Mouse (Mus musculus) embryonic facial prominence, embryonic 14.5 days (tissue): Measurements from ENCODE around the gene Casr. TPM values are rescaled to one million over a fixed set of nuclear protein-coding genes. Genes with fewer than 3 reads are reported as not detected.

ENCODE experiments used
- ATAC-seq: fragments of 200-750 bp; cut with Nextera tagmentation; 2 replicates; pipeline ENCODE4 v1.8.0; 2017; ENCODE audit warnings: low read depth, moderate number of reproducible peaks, moderate TSS enrichment
- DNase-seq: peaks from one replicate; pipeline ENCODE4 v3.0.0-alpha.2; 2015; ENCODE audit warnings: low spot score
- H3K27ac ChIP-seq: fragments of 300-500 bp; sonication (generic); replicated peaks from 2 replicates; pipeline ENCODE4 v1.5.1; 2014; ENCODE audit warnings: low read depth, mild to moderate bottlenecking, low read length, moderate library complexity
- H3K27me3 ChIP-seq: fragments of 300-500 bp; sonication (generic); replicated peaks from 2 replicates; pipeline ENCODE4 v1.6.1; 2014; ENCODE audit warnings: low read length; ENCODE audit not compliant: control insufficient read depth, insufficient read depth
- H3K36me3 ChIP-seq: fragments of 300-500 bp; sonication (generic); 2 replicates; pipeline ENCODE4 v1.6.1; 2014; ENCODE audit warnings: low read length, mixed read lengths; ENCODE audit not compliant: control insufficient read depth, insufficient read depth
- H3K4me1 ChIP-seq: fragments of 300-500 bp; sonication (generic); 2 replicates; pipeline ENCODE4 v1.6.1; 2014; ENCODE audit warnings: antibody characterized with exemption, low read length; ENCODE audit not compliant: control insufficient read depth, insufficient read depth
- H3K4me2 ChIP-seq: fragments of 300-500 bp; sonication (generic); 2 replicates; pipeline ENCODE4 v1.6.1; 2014; ENCODE audit warnings: low read depth, mild to moderate bottlenecking, low read length, moderate library complexity, mixed read lengths
- H3K4me3 ChIP-seq: fragments of 300-500 bp; sonication (generic); 2 replicates; pipeline ENCODE4 v1.5.1; 2014; ENCODE audit warnings: low read depth, mild to moderate bottlenecking, low read length
- H3K9ac ChIP-seq: fragments of 300-500 bp; sonication (generic); 2 replicates; pipeline ENCODE4 v1.6.1; 2014; ENCODE audit warnings: low read depth, mild to moderate bottlenecking, low read length, moderate library complexity, mixed read lengths
- H3K9me3 ChIP-seq: fragments of 300-500 bp; sonication (generic); 2 replicates; pipeline ENCODE4 v1.6.1; 2016; ENCODE audit warnings: low read length; ENCODE audit not compliant: control insufficient read depth
- WGBS: fragments of 180-500 bp; shearing (Covaris S2); extraction: QIAGEN DNeasy Blood & Tissue Kit; methylation state at CpG from one replicate; pipeline ENCODE4 v1.1.7; 2014; 5-methylcytosine and 5-hydroxymethylcytosine counted together
- polyA plus RNA-seq: library from polyadenylated mRNA; unstranded; fragments of >200 nt; fragmentation: Nextera tagmentation; extraction: Ambion mirVana; gene quantifications from 2 replicates; pipeline ENCODE4 v1.2.1, GENCODE M21; 2014

Gene Casr
- polyA plus RNA-seq, 1 experiment from 2014 or later = 0.35 TPM

- H3K36me3 ChIP-seq = no peaks in the 10 kb centered on the region
- H3K4me1 ChIP-seq = peaks cover 8% of the 10 kb centered on the region; the same call in 1 of the 2 replicates
- peaks cover 19% of the 10 kb centered on the region for H3K27me3 ChIP-seq
- no peak overlapping the region for H3K4me2 ChIP-seq
- ATAC-seq = no peak
- DNase-seq = no peak
- no peak overlapping the region for H3K9ac ChIP-seq
- no peak overlapping the region for H3K4me3 ChIP-seq
- 86% methylated on average over 6 of the region's 6 CpGs for WGBS
- no peak overlapping the region for H3K27ac ChIP-seq
- no peaks in the 10 kb centered on the region for H3K9me3 ChIP-seq
Measured at GRCm38 (mm10) chr16:36559573-36559972, 2.4 kb downstream of the Casr start.

GRCm38 (mm10) chr16:36555672-36556165, 6.2 kb downstream of the Casr start:
- no peak for ATAC-seq
- H3K9me3 ChIP-seq = peaks cover 7% of the 10 kb centered on the region; the same call in 1 of the 2 replicates
- WGBS = 64% methylated on average over 10 of the region's 10 CpGs

GRCm38 (mm10) chr16:36553624-36554023, 8.3 kb downstream of the Casr start:
- H3K9me3 ChIP-seq = peaks cover 7% of the 10 kb centered on the region; the same call in 1 of the 2 replicates
- 92% methylated on average over 3 of the region's 3 CpGs for WGBS
- H3K27me3 ChIP-seq = no peaks in the 10 kb centered on the region
- no peak overlapping the region for H3K4me3 ChIP-seq
- H3K27ac ChIP-seq = no peak overlapping the region
- no peaks in the 10 kb centered on the region for H3K36me3 ChIP-seq
- no peaks in the 10 kb centered on the region for H3K4me1 ChIP-seq
- ATAC-seq (no peak), DNase-seq (no peak)
- no peak overlapping the region for H3K9ac ChIP-seq
- H3K4me2 ChIP-seq = no peak overlapping the region

More at GRCm38 (mm10) chr16:36555672-36556165, 6.2 kb downstream of the Casr start:
- Histone ChIP-seq H3K4me1 (0 out of 2 replicates have a peak, but pooled peaks cover 4% of the 10 kb centered on the region), H3K4me3 (no peak overlapping the region), H3K4me2 (no peak overlapping the region), H3K27me3 (peaks cover 3% of the 10 kb centered on the region; the same call in 1 of the 2 replicates), H3K27ac (no peak overlapping the region), H3K9ac (no peak overlapping the region), H3K36me3 (no peaks in the 10 kb centered on the region)
- DNase-seq = no peak

- DNase-seq (no peak), ATAC-seq (no peak)
- 77% methylated on average over 4 of the region's 4 CpGs for WGBS
- Histone ChIP-seq H3K4me3 (no peak overlapping the region), H3K27ac (no peak overlapping the region), H3K36me3 (no peaks in the 10 kb centered on the region), H3K9me3 (no peaks in the 10 kb centered on the region), H3K27me3 (no peaks in the 10 kb centered on the region), H3K4me2 (no peak overlapping the region), H3K4me1 (no peaks in the 10 kb centered on the region), H3K9ac (no peak overlapping the region)
Measured at GRCm38 (mm10) chr16:36545333-36545732, 16.6 kb downstream of the Casr start.

- H3K4me1 ChIP-seq = no peaks in the 10 kb centered on the region
- H3K4me2 ChIP-seq = no peak overlapping the region
- H3K36me3 ChIP-seq = no peaks in the 10 kb centered on the region
- H3K27ac ChIP-seq = no peak overlapping the region
- no peaks in the 10 kb centered on the region for H3K9me3 ChIP-seq
- no peak for DNase-seq
- H3K4me3 ChIP-seq = no peak overlapping the region
- H3K9ac ChIP-seq = no peak overlapping the region
- H3K27me3 ChIP-seq = no peaks in the 10 kb centered on the region
- WGBS = 87% methylated on average over 3 of the region's 3 CpGs
- no peak for ATAC-seq
Measured at GRCm38 (mm10) chr16:36543091-36543490, 18.9 kb downstream of the Casr start.

GRCm38 (mm10) chr16:36540834-36541233, 21.1 kb downstream of the Casr start:
- Histone ChIP-seq H3K4me3 (no peak overlapping the region), H3K4me2 (no peak overlapping the region), H3K27ac (no peak overlapping the region), H3K4me1 (no peaks in the 10 kb centered on the region), H3K9me3 (no peaks in the 10 kb centered on the region), H3K36me3 (no peaks in the 10 kb centered on the region), H3K9ac (no peak overlapping the region), H3K27me3 (no peaks in the 10 kb centered on the region)
- peak; percentile 44; the same call in 1 of the 2 replicates for ATAC-seq
- no peak for DNase-seq
- WGBS = 68% methylated on average over 6 of the region's 6 CpGs

GRCm38 (mm10) chr16:36532981-36533687, 28.8 kb downstream of the Casr start:
- Histone ChIP-seq H3K4me1 (no peaks in the 10 kb centered on the region; the same call in 1 of the 2 replicates), H3K9me3 (no peaks in the 10 kb centered on the region), H3K36me3 (no peaks in the 10 kb centered on the region), H3K4me3 (no peak overlapping the region), H3K4me2 (no peak overlapping the region), H3K9ac (no peak overlapping the region), H3K27me3 (no peaks in the 10 kb centered on the region), H3K27ac (no peak overlapping the region)
- no peak for DNase-seq
- no peak for ATAC-seq
- WGBS = 61% methylated on average over 11 of the region's 11 CpGs

- Histone ChIP-seq H3K9ac (no peak overlapping the region), H3K27ac (0 out of 2 replicates have a peak overlapping the region, but pooled peaks have one; percentile 44)
Measured at GRCm38 (mm10) chr16:36532046-36532445, 29.9 kb downstream of the Casr start.

More at GRCm38 (mm10) chr16:36532046-36532445, 29.9 kb downstream of the Casr start:
- Histone ChIP-seq H3K9me3 (no peaks in the 10 kb centered on the region), H3K4me2 (no peak overlapping the region), H3K36me3 (no peaks in the 10 kb centered on the region), H3K4me1 (no peaks in the 10 kb centered on the region; the same call in 1 of the 2 replicates), H3K4me3 (no peak overlapping the region), H3K27me3 (no peaks in the 10 kb centered on the region)
- no peak for DNase-seq
- 54% methylated on average over 4 of the region's 4 CpGs for WGBS
- no peak for ATAC-seq
